Mouse (Mus musculus): ENCODE results near the gene Plekha7. TPM values are rescaled to one million over a fixed set of nuclear protein-coding genes. Genes with fewer than 3 reads are reported as not detected.

Plekha7 gene
- polyA plus RNA-seq, 1 experiment: 1.3 TPM

Other genes starting within 250 kb of the Plekha7 start
- gene Gm4353, start 223.7 kb downstream of the Plekha7 start, polyA plus RNA-seq (2012; ENCODE audit: insufficient read depth, low replicate concordance): 0.82 TPM in 1 of 2 replicates, not detected in the other
- gene Rps13, start 25.8 kb upstream of the Plekha7 start, polyA plus RNA-seq (2012; ENCODE audit: insufficient read depth, low replicate concordance): 2,557 and 3,321 TPM in 2 replicates
- gene Pik3c2a, start 135.1 kb upstream of the Plekha7 start, polyA plus RNA-seq (2012; ENCODE audit: insufficient read depth, low replicate concordance): not detected in 2 replicates
- gene Nucb2, start 196.0 kb upstream of the Plekha7 start, polyA plus RNA-seq (2012; ENCODE audit: insufficient read depth, low replicate concordance): 2.8 TPM in 1 of 2 replicates, not detected in the other